Mouse (Mus musculus): ENCODE results near the gene Gpr68. TPM values are rescaled to one million over a fixed set of nuclear protein-coding genes. Genes with fewer than 3 reads are reported as not detected.

Gene Gpr68
- polyA plus RNA-seq, 3 experiments from 2014 or later: 67.5 to 92.0 (median 70.5) TPM

GRCm38 (mm10) chr12:100910731-100911130 lies 2.7 kb upstream of the Gpr68 start:
- ATAC-seq: no peak

GRCm38 (mm10) chr12:100909765-100910164 lies 1.8 kb upstream of the Gpr68 start:
- no peak for ATAC-seq

GRCm38 (mm10) chr12:100908298-100909034 lies 468 bp upstream of the Gpr68 start:
- ATAC-seq: no peak

- peak; percentile 22 for ATAC-seq
These were observed 1.1 kb downstream of the Gpr68 start for GRCm38 (mm10) chr12:100906861-100907260.

GRCm38 (mm10) chr12:100903761-100904160 lies 4.2 kb downstream of the Gpr68 start:
- ATAC-seq: peak; percentile 86

DNA sequence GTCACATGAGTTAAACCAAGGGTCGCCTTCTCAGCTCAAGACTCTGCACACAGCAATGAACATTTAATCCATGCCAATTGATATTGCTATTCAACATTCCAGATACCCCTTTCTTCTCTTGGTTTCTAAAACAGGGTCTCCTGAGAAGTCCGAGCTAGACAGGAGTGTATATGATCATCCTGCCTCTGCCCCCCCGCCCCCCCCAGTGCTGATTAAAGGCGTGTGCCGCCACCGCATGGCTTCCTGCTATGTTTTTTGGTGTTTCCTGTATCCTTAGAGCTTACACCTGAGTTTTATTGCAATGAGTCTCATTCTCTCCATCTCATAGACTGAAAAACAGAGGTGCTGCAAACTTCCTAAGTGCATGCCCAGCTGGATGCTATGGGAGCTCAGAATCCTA lies 6.6 kb downstream of the Gpr68 start:
- ATAC-seq: peak; percentile 12

GRCm38 (mm10) chr12:100900901-100901300 lies 7.1 kb downstream of the Gpr68 start:
- no peak for ATAC-seq

DNA sequence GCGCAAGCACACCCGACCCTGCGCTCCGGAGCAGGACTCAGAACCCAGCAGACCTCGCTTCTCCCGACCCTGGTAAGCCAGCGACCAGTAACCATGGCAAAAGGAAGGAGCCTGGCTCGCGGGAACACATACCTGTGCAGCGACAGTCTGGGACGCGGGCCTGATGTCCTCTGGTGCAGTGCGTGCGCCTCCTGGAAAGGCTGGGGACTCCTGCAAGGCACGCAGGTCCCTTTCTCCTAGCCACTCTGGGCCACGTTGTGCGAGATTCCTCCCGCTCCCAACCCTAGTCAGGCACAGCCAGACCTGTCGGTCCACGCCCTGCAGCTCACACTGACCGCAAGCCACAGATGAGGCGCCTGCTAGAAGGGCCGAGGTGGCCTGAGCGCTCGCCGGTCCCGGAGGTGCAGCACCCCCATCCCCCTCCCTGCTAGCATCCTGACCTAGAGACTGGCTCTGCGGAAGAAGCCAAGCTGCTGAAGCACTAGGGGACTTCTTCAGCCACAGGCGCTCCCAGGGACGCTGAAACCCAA lies 8.8 kb downstream of the Gpr68 start:
- ATAC-seq: no peak

GRCm38 (mm10) chr12:100897736-100898650 lies 10.0 kb downstream of the Gpr68 start:
- ATAC-seq: no peak

DNA sequence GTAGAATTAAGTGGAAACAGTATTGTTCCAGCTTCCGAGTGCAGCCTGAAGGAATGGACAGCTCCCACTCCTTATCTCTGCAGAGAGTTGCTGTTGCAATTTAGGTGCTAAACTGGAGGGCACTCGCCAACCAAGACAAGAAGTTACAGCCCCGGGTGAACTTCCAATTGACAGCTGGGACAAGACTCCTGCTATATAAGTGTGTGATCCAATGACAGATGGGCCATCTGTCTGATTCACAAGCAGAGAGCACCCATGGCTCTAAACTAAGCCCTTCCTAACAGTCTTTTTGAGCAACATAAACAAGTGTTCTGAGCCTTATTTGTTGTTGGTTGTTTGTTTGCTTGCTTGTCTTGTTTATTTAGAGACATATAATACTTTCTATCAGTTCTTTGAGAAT lies 11.3 kb downstream of the Gpr68 start:
- no peak for ATAC-seq

- ATAC-seq: peak; percentile 75
These were observed 12.5 kb downstream of the Gpr68 start for GRCm38 (mm10) chr12:100895504-100895903.

DNA sequence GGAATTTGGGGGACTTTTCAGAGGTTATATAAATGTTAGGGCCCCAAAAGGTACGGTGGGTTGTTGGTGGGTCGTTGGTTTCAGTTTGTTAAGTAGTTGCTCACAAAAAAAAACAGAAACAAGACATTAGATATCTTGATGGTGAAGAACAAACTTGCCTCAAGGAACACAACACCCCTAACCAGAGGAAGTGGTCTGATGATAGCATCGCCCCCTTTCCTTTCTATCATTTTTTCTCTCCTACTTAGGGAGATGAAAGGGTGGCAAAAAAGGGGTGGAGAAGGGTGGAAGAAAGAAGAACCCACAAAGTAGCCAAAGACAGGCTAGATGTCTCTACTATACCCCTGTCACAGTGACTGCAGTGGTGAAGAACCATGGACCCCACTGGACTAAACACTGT lies 17.4 kb downstream of the Gpr68 start:
- ATAC-seq: peak; percentile 37

GRCm38 (mm10) chr12:100887801-100888258 lies 20.2 kb downstream of the Gpr68 start:
- ATAC-seq: peak; percentile 59

GRCm38 (mm10) chr12:100886877-100887276 lies 21.1 kb downstream of the Gpr68 start:
- ATAC-seq: no peak

GRCm38 (mm10) chr12:100885585-100885984 lies 22.4 kb downstream of the Gpr68 start:
- ATAC-seq: no peak

DNA sequence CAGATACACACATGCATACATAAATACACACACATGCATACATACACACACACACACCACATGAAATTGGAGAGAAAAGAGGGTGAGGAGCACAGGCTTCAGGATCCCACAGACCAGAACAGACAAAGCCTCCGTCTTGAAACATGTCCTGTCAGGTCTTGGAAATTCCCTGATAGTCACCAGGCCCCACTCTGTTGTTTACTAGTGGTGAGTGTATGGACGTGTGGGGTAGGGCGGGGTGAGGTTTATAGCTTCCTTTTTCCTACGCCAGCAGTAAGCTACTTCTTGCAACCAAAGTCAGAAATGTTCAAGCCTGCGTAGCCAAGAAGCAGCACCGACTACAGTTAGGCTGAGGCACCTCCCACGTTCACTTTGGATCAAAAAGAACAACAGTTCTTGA lies 24.8 kb downstream of the Gpr68 start:
- peak; percentile 80 for ATAC-seq

GRCm38 (mm10) chr12:100878556-100878955 lies 29.4 kb downstream of the Gpr68 start:
- ATAC-seq: no peak

DNA sequence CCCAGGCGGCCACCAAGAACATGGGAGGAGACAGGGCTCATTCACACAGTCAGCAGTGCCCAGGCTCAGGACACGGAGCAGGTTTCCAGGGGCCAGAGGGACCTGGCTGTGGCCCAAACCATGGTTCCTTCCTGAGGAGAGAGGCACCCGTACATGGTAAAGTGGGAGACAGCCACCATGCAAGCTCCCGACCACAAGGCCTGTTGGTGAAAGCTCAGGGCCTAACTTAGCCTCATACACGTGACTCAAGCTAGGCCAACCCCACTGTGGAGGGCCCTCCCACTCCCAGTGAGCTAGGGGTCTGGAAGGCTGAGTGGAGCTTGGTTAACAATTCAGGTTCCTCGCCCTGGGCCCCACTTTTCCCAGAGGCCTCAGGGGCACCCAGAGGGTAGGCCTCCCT lies 30.1 kb downstream of the Gpr68 start:
- no peak for ATAC-seq

DNA sequence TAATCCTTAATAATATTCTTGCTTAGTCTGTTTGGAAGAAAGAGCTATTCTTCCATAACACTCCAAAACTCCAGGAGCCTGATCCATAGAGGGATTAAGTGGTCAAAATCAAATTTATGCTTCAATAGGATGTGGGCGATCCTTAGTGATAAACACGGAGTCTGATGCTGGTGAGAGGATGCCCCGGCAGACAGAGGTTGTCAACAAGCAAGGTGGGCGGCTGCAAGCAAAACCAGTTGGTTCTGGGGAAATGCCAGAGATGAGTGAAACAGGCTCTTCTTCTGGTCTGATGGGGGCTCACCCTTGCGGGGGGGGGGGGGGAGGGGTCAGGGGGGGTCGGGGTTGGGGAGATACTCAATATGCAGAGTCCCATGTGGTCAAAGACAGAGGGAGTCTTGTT lies 32.0 kb downstream of the Gpr68 start:
- peak; percentile 54 for ATAC-seq

- no peak for ATAC-seq
These were observed 32.4 kb downstream of the Gpr68 start for GRCm38 (mm10) chr12:100875553-100875952.

DNA sequence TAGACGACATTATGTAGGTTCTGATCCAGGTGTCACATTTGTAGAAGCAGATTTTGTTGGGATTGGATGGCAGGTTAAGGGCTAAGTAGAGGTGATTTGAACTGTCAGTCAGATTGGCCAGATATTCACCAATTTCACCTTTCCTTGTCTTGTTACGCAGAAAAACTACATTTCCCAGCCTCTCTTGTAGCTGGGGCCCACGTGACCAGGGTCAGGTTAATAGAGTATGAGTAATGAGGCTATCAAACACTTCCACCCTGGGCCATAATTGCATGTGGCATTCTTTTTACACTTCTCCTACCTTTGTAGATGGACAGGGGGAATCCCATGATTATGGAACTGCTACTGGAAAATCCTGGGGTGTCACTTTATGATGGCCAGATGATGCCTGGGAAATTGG lies 34.4 kb downstream of the Gpr68 start:
- ATAC-seq: no peak

GRCm38 (mm10) chr12:100871841-100872240 lies 36.2 kb downstream of the Gpr68 start:
- ATAC-seq: peak; percentile 55

DNA sequence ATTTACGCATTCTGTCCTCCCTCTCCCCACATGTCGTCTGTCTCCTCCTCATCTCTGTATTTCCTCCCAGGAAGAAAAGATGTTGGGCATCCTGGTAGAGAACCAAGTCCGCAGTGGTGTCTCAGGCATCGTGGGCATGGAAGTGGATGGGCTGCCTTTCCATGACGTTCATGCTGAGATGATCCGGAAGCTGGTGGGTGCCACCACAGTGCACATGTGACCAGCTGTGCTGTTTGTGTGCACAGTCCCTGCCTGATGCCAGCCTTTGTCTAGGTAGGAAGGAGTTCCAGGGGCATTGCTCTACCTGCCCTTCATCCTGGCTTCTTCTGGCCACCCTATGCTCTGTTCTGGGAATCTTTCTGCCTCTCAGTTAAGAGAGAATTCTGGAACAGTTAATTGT lies 36.8 kb downstream of the Gpr68 start:
- ATAC-seq: no peak

Measured in inflammation-experienced regulatory T-cells, adult 6 months (primary cell).